Mouse (Mus musculus): ENCODE data around the gene Pcdh10.

DNA sequence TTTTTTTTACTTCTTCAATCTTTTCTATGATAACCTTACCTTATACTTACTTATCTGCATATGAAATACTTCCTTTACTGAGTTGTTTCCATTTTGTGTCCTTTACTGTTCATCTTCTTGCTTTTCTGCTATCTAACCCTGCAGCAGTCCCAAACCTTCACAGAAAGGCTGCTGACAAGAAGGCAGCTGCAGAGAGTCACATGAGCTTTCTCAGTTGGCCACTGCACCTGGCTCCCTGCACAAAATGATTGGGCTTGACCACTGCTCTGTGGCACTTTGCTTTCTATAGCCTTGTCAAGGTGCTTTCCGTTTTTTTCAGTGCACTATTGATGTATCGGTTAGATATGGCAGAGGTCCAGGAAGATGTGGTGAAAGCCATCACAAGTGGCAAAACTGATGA, 8.3 kb downstream of the Pcdh10 start:
- no peak for TF ChIP-seq CTCF (IDR thresholded peaks at IDR 0.05; ENCODE audit: borderline replicate concordance, extremely low read depth, insufficient read depth, insufficient read length)
- TF ChIP-seq POLR2A (IDR thresholded peaks at IDR 0.05; ENCODE audit: borderline replicate concordance, extremely low read depth, insufficient read depth, insufficient read length, poor library complexity, severe bottlenecking) = no peak
